Mouse (Mus musculus) intestine, embryonic 14.5 days (tissue): Measurements from ENCODE around the gene Ahnak2. TPM values are rescaled to one million over a fixed set of nuclear protein-coding genes. Genes with fewer than 3 reads are reported as not detected.

Experiments used
- ATAC-seq: fragments of 200-750 bp; cut with Nextera tagmentation; replicated peaks from 2 replicates; pipeline ENCODE4 v1.8.0; 2017; ENCODE audit warnings: low read depth, moderate number of reproducible peaks, moderate TSS enrichment, moderate library complexity; ENCODE audit not compliant: low FRiP score, low TSS enrichment
- DNase-seq: peaks from one replicate; pipeline ENCODE4 v3.0.0-alpha.2; 2018; ENCODE audit warnings: low spot score
- H3K27ac ChIP-seq: fragments of 300-500 bp; sonication (generic); 2 replicates; pipeline ENCODE4 v1.5.1; 2014; ENCODE audit warnings: low read depth, mild to moderate bottlenecking, control low read depth
- H3K27me3 ChIP-seq: fragments of 300-500 bp; sonication (generic); replicated peaks from 2 replicates; pipeline ENCODE4 v1.6.1; 2014; ENCODE audit warnings: low read length, control low read depth; ENCODE audit not compliant: control insufficient read depth, insufficient read depth
- H3K36me3 ChIP-seq: fragments of 300-500 bp; sonication (generic); 2 replicates; pipeline ENCODE4 v1.6.1; 2014; ENCODE audit warnings: low read length, control low read depth; ENCODE audit not compliant: control insufficient read depth, insufficient read depth
- H3K4me1 ChIP-seq: fragments of 300-500 bp; sonication (generic); replicated peaks from 2 replicates; pipeline ENCODE4 v1.6.1; 2014; ENCODE audit warnings: low read length, control low read depth, mixed read lengths; ENCODE audit not compliant: control insufficient read depth, insufficient read depth
- H3K4me2 ChIP-seq: fragments of 300-500 bp; sonication (generic); 2 replicates; pipeline ENCODE4 v1.6.1; 2014; ENCODE audit warnings: low read length
- H3K4me3 ChIP-seq: fragments of 300-500 bp; sonication (generic); 2 replicates; pipeline ENCODE4 v1.5.1; 2014; ENCODE audit warnings: low read depth, low read length, control low read depth, mixed read lengths
- H3K9ac ChIP-seq: fragments of 300-500 bp; sonication (generic); 2 replicates; pipeline ENCODE4 v1.6.1; 2014; ENCODE audit warnings: mild to moderate bottlenecking, low read length
- H3K9me3 ChIP-seq: fragments of 300-500 bp; sonication (generic); 2 replicates; pipeline ENCODE4 v1.6.1; 2016; ENCODE audit warnings: low read length, control low read depth; ENCODE audit not compliant: control insufficient read depth
- WGBS: fragments of 180-500 bp; shearing (Covaris S2); extraction: QIAGEN DNeasy Blood & Tissue Kit; methylation state at CpG from one replicate; pipeline ENCODE4 v1.1.7; 2014; 5-methylcytosine and 5-hydroxymethylcytosine counted together
- polyA plus RNA-seq: library from polyadenylated mRNA; unstranded; fragments of >200 nt; fragmentation: Nextera tagmentation; extraction: Ambion mirVana; gene quantifications from 2 replicates; pipeline ENCODE4 v1.2.1, GENCODE M21; 2014

The Ahnak2 gene
- polyA plus RNA-seq, 1 experiment from 2014 or later: 2.9 TPM

GRCm38 (mm10) chr12:112795466-112796104 lies 6.9 kb downstream of the Ahnak2 start:
- H3K9me3 ChIP-seq: no peaks in the 10 kb centered on the region
- H3K27ac ChIP-seq: peak overlapping the region; percentile 16; the same call in 1 of the 2 replicates
- H3K36me3 ChIP-seq: no peaks in the 10 kb centered on the region
- H3K4me1 ChIP-seq: peaks cover 58% of the 10 kb centered on the region
- no peak for DNase-seq
- ATAC-seq: peak; percentile 53
- no peak overlapping the region for H3K9ac ChIP-seq
- H3K4me2 ChIP-seq: peak overlapping the region; percentile 36
- H3K4me3 ChIP-seq: no peak overlapping the region
- H3K27me3 ChIP-seq: 0 out of 2 replicates have a peak, but pooled peaks cover under 1% of the 10 kb centered on the region
- 48% methylated on average over 18 of the region's 18 CpGs for WGBS

- Histone ChIP-seq H3K4me2 (peak overlapping the region; percentile 36), H3K27me3 (no peaks in the 10 kb centered on the region), H3K4me1 (peaks cover 58% of the 10 kb centered on the region), H3K27ac (peak overlapping the region; percentile 16; the same call in 1 of the 2 replicates), H3K36me3 (no peaks in the 10 kb centered on the region), H3K9ac (no peak overlapping the region), H3K4me3 (no peak overlapping the region), H3K9me3 (no peaks in the 10 kb centered on the region)
- ATAC-seq: no peak
- 87% methylated on average over 5 of the region's 5 CpGs for WGBS
- DNase-seq: no peak
These were observed 7.5 kb downstream of the Ahnak2 start for GRCm38 (mm10) chr12:112794998-112795397.

- peak overlapping the region; percentile 36 for H3K4me2 ChIP-seq
- ATAC-seq: no peak
These were observed 8.1 kb downstream of the Ahnak2 start for GRCm38 (mm10) chr12:112794356-112794816.

GRCm38 (mm10) chr12:112793601-112794355 lies 8.7 kb downstream of the Ahnak2 start:
- H3K36me3 ChIP-seq: no peaks in the 10 kb centered on the region
- H3K4me3 ChIP-seq: no peak overlapping the region
- no peaks in the 10 kb centered on the region for H3K27me3 ChIP-seq
- 0 out of 2 replicates have a peak overlapping the region, but pooled peaks have one; percentile 22 for H3K27ac ChIP-seq
- no peak; the same call in 1 of the 2 replicates for ATAC-seq
- H3K9me3 ChIP-seq: no peaks in the 10 kb centered on the region
- H3K4me2 ChIP-seq: peak overlapping the region; percentile 36; the same call in 1 of the 2 replicates
- 64% methylated on average over 13 of the region's 13 CpGs for WGBS
- no peak overlapping the region for H3K9ac ChIP-seq
- H3K4me1 ChIP-seq: peaks cover 53% of the 10 kb centered on the region
- no peak for DNase-seq

More at GRCm38 (mm10) chr12:112794356-112794816, 8.1 kb downstream of the Ahnak2 start:
- H3K9ac ChIP-seq: no peak overlapping the region
- 18% methylated on average over 7 of the region's 7 CpGs for WGBS
- H3K4me1 ChIP-seq: peaks cover 58% of the 10 kb centered on the region
- DNase-seq: no peak
- H3K36me3 ChIP-seq: no peaks in the 10 kb centered on the region
- 0 out of 2 replicates have a peak overlapping the region, but pooled peaks have one; percentile 22 for H3K27ac ChIP-seq
- H3K4me3 ChIP-seq: no peak overlapping the region
- no peaks in the 10 kb centered on the region for H3K9me3 ChIP-seq
- no peaks in the 10 kb centered on the region for H3K27me3 ChIP-seq

- no peak for DNase-seq
- Histone ChIP-seq H3K27me3 (no peaks in the 10 kb centered on the region), H3K9ac (no peak overlapping the region), H3K4me3 (no peak overlapping the region), H3K36me3 (no peaks in the 10 kb centered on the region), H3K27ac (no peak overlapping the region), H3K9me3 (no peaks in the 10 kb centered on the region), H3K4me1 (peaks cover 30% of the 10 kb centered on the region), H3K4me2 (no peak overlapping the region)
- 66% methylated on average over 8 of the region's 8 CpGs for WGBS
- ATAC-seq: no peak
These were observed 11.4 kb downstream of the Ahnak2 start for GRCm38 (mm10) chr12:112791026-112791425.

- 93% methylated on average over 10 of the region's 10 CpGs for WGBS
- DNase-seq: no peak
- no peak for ATAC-seq
These were observed 28.0 kb downstream of the Ahnak2 start for GRCm38 (mm10) chr12:112774481-112774880.

GRCm38 (mm10) chr12:112774026-112774425 lies 28.4 kb downstream of the Ahnak2 start:
- Histone ChIP-seq H3K27ac (no peak overlapping the region), H3K9me3 (peaks cover 5% of the 10 kb centered on the region; the same call in 1 of the 2 replicates), H3K9ac (no peak overlapping the region), H3K4me2 (no peak overlapping the region), H3K36me3 (no peaks in the 10 kb centered on the region), H3K4me3 (no peak overlapping the region), H3K27me3 (no peaks in the 10 kb centered on the region), H3K4me1 (0 out of 2 replicates have a peak, but pooled peaks cover 3% of the 10 kb centered on the region)
- 83% methylated on average over 6 of the region's 6 CpGs for WGBS
- ATAC-seq (no peak), DNase-seq (no peak)

More at GRCm38 (mm10) chr12:112774481-112774880, 28.0 kb downstream of the Ahnak2 start:
- no peaks in the 10 kb centered on the region for H3K27me3 ChIP-seq
- H3K4me2 ChIP-seq: no peak overlapping the region
- no peak overlapping the region for H3K27ac ChIP-seq
- no peaks in the 10 kb centered on the region for H3K36me3 ChIP-seq
- H3K4me3 ChIP-seq: no peak overlapping the region
- H3K9ac ChIP-seq: no peak overlapping the region
- H3K9me3 ChIP-seq: peaks cover 5% of the 10 kb centered on the region; the same call in 1 of the 2 replicates
- 0 out of 2 replicates have a peak, but pooled peaks cover 3% of the 10 kb centered on the region for H3K4me1 ChIP-seq

GRCm38 (mm10) chr12:112773366-112773765 lies 29.1 kb downstream of the Ahnak2 start:
- H3K4me2 ChIP-seq: no peak overlapping the region
- DNase-seq: no peak
- H3K27ac ChIP-seq: no peak overlapping the region
- 29% methylated on average over 9 of the region's 9 CpGs for WGBS
- no peaks in the 10 kb centered on the region for H3K27me3 ChIP-seq
- no peaks in the 10 kb centered on the region for H3K36me3 ChIP-seq
- 0 out of 2 replicates have a peak, but pooled peaks cover 3% of the 10 kb centered on the region for H3K4me1 ChIP-seq
- H3K9me3 ChIP-seq: peaks cover 5% of the 10 kb centered on the region; the same call in 1 of the 2 replicates
- no peak overlapping the region for H3K9ac ChIP-seq
- no peak for ATAC-seq
- no peak overlapping the region for H3K4me3 ChIP-seq
